Mouse (Mus musculus): ENCODE measurements at regions not wholly inside any gene's neighbourhood (a gene's known extent, or its start where the extent isn't known, plus 50 kb on each side); places are given as distances from the start of the nearest gene placed in this dataset.

DNA sequence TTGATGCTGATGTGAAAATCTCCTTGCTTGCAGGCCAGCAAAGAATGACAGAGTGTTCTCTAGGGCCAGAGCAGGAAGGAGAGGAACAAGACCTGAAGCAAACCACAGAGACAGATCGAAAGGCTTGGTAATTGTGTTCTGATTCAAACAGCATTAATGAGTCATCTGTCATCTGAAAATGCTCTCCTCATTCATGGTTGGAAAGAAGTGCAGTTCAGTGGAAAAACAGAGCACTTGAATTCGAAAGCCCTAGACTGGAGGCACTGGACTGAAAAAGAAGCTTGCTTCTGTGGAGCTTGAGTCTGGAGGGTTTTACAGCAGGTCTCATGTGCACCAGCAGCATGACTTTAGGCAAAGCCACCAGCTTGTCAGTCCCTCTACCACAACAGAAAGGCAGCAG, 374.3 kb upstream of the B430305J03Rik start:
- no peak for DNase-seq (ENCODE audit: low spot score)

DNA sequence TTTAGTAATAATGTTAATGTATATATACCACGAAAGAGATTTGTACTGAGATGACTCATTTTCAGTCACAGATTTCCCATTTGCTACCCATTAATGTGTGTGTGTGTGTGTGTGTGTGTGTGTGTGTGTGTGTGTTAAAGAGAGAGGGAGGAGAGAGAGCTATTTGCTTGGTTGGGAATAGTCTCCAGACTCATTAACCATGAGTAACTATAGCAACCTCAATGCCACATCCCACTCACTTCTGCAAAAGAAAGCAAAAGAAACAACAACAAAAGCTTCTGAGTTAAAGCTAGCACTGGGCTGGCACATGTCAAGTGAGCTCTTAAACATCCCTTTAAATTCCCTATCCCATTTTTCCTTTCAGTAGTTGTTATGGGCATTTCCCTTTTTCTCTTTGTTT, 372.8 kb upstream of the B430305J03Rik start:
- no peak for DNase-seq (ENCODE audit: low spot score)

GRCm38 (mm10) chr3:61716785-61717184, 351.0 kb upstream of the B430305J03Rik start:
- DNase-seq (ENCODE audit: low spot score), result no peak

- no peak for DNase-seq (ENCODE audit: low spot score)
Observed at GRCm38 (mm10) chr3:61687933-61688705, 322.4 kb upstream of the B430305J03Rik start.

- no peak for DNase-seq (ENCODE audit: low spot score)
Observed at GRCm38 (mm10) chr3:61670874-61671273, 305.1 kb upstream of the B430305J03Rik start.

GRCm38 (mm10) chr3:61656143-61656542, 290.4 kb upstream of the B430305J03Rik start:
- no peak for DNase-seq (ENCODE audit: low spot score)

GRCm38 (mm10) chr3:61628535-61628934, 262.8 kb upstream of the B430305J03Rik start:
- DNase-seq (ENCODE audit: low spot score), result no peak

DNA sequence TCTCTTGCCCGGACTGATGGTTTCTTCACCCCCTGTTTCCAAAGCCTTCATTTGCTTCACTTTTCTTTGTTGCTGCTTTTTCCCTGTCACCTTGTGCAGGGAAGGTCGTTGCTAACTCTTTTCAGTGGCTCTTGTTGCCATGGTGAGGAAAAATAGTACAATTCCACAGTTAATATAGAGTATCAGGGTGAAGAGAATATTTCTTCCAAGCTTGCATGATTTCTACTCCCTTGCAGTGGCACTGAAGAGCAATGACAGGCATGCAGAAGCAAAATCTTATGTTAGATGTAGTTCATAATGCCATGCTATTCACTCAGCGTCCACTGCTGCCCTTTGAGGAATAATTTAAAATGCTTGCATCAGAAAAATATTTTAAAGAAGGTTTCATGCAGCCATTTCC, 262.3 kb upstream of the B430305J03Rik start:
- no peak for DNase-seq (ENCODE audit: low spot score)

DNA sequence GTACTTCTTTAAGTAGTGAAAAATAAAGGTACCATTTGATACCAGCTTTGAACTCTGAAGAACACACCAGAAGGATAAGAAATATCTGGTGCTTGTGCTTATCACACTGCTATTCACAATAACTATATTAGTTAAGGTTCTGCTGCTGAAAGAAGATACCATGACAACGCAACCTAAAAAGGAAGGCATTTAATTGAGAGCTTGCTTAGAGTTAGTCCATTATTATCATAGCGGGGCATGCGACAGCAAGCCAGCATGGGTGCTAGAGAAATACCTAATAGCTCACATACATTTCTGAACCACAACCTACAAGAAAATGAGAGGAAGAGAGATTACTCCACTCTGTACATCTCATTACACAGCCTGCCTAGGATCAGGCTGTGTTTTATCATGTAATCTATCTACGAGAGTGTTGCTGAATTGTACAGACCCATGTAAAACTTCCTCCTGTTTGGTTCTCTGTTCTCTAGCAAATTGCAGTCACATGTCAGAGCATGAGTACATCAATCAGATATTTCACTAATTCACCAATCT, 258.3 kb upstream of the B430305J03Rik start:
- no peak for DNase-seq (ENCODE audit: low spot score)

DNA sequence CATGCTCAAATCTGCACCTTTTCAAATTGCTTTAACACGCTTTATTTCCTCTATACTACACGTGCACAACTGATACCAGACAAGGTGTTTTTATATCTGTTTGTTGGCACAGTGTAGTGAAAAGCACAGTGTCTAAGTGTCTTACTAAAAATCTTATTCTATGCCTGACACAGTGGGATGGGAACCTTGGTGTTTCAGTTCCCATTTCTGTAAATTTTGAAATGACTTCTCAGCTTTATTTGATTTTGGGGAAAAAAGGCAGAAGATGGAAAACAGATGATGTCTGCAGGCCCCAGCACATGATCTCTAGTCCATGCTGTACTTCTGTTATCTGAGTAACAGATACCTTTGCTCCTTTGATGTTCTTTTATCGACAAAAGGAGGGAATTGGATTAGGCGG, 239.7 kb upstream of the B430305J03Rik start:
- no peak for DNase-seq (ENCODE audit: low spot score)

DNA sequence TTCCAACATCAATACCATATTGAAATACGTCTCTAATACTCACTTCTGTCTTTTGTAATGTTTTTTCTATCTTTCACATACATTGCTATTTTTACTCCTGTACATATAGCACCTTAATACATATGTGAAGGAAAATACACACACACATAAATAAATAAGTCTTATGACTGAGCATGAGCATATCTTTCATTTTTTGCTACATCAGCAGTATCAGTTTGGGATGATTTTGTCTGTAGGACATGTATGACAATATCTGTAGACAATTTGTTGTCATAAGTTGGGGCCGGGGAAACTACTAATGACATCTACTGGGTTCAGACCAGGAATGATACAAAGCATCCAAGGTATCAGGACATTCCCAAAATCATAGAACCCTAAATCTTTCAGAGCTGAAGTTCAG, 237.1 kb upstream of the B430305J03Rik start:
- DNase-seq (ENCODE audit: low spot score), result no peak

DNA sequence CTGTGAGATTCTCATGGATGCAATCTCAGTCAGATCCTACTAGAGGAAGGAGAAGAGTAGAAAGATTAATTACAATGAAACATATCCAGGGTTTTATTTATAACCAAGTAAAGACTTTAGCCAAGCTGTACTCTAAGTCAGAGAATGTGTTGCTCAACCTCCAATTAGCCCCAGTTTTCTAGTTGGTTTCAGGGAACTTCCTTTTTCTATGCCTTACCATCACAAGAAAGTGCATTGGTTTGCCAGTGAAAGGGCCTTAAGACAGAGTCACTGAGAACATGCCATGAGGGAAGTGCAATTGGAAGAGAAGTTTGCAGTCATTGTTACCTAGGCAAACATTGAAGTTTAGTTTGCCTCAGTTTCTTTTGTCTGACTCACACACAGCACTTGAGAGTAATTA, 229.8 kb upstream of the B430305J03Rik start:
- DNase-seq (ENCODE audit: low spot score), result no peak

DNA sequence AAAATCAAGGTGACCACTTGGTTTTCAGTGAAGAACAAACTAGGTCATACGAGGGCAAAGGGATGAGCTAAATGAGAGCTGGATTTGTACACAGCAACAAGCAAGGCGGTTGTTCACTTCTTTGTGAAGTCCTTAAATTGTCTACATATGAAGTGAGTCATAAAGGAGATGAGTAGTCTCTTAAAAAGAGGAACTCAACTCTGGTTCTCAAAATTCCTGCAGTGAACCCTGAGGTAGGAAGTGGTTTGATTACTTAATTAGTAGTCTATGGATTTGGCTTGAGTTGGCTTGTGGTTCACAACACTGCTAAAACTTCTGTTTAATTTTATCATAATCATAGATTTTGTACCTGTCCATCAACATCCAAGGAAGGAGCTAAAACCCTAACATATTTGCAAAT, 226.6 kb upstream of the B430305J03Rik start:
- DNase-seq (ENCODE audit: low spot score), result no peak

DNA sequence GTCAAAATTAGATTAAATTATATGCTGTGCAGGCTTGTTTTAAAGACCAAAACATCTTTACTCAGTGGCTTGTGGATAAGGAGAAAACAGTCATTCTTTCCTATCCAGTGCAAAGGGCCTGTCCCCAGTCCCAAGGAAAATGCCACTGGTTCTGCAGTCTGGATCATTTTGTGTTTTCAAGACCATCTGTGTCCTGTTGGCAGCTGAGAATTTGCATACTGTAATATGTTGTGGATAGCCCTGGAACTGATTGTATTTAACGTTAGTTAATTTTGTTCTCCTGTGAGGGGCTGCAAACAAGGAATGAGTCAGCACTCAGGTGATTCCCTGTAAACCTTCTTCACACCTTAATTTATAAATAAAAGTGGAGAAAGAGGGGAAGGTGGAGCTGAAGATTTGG, 217.9 kb upstream of the B430305J03Rik start:
- no peak for DNase-seq (ENCODE audit: low spot score)

GRCm38 (mm10) chr3:61582927-61583326, 217.2 kb upstream of the B430305J03Rik start:
- DNase-seq (ENCODE audit: low spot score), result no peak

DNA sequence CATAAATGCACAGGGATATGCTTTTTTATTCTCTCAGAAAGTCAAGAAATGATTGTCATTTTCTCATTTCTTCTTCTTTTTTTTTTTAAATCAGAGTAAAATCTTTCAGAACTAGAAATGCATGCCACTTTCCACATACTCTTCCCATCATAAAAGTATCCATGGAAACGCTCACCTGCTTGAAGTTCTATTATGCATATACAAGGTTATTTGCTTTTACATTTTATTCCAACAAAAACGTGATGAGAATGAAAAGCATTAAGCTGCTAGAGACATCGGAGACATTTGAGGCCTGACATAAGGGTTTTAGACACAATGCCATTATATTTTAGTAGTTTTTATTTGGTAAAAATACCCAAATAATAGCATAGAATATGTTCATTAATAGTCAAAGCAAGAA, 214.5 kb upstream of the B430305J03Rik start:
- no peak for DNase-seq (ENCODE audit: low spot score)

DNA sequence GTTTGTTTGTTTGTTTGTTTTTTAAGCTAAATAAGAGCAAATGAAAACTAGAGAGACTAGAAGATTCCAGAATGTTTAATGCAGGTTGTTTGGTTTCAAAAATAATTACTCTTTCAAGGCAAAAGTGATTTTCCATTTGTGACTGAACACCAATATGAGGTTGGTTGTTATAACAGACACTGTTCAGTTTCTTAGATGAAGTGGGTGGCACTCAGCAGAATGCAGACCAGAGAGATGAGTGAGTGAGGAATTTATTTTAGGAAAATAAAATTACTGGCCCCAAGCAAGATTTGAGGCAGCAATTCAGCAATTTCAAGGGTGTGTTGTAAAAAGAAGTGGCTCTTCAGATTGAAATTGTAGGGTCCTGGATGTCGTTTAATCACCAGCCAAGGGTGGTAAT, 171.4 kb upstream of the B430305J03Rik start:
- no peak for DNase-seq (ENCODE audit: low spot score)

GRCm38 (mm10) chr3:61535751-61536150, 170.0 kb upstream of the B430305J03Rik start:
- no peak for DNase-seq (ENCODE audit: low spot score)

GRCm38 (mm10) chr3:61503178-61503577, 137.4 kb upstream of the B430305J03Rik start:
- DNase-seq (ENCODE audit: low spot score), result no peak

- DNase-seq (ENCODE audit: low spot score), result no peak
Observed at GRCm38 (mm10) chr3:61494835-61495234, 129.1 kb upstream of the B430305J03Rik start.

GRCm38 (mm10) chr3:61486808-61487389, 121.1 kb upstream of the B430305J03Rik start:
- DNase-seq (ENCODE audit: low spot score), result no peak

DNA sequence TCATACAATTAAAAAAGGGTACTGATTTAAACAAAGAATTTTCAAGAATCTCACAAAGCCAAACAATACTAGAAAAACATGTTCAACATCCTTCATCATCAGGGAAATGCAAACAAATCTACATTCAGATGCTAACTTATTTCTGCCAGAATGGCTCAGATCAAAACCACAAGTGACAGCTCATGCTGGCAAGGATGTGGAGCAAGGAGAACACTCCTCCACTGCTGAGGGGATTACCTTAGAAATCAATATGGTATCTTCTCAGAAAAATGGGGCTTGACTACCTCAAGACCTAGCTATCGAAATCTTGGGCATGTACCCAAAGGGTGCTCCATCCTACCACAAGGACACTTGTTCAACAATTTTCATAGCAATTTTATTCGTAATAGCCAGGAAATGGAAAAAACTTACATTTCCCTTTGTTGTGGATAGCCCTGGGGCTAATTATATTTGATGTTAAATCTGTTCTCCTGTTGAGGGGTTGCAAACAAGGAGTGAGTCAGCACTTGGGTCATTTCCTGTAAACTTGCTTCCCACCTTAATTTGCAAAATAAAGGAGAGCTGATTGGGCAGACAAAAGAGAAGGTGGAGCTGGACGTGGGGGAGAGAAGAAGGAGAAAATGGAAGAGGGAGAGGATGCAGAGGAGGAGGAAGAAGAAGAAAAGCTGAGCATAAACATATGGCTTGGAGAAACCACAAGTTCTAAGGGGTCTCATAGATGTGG, 113.3 kb upstream of the B430305J03Rik start:
- no peak for DNase-seq (ENCODE audit: low spot score)

GRCm38 (mm10) chr3:61475018-61475417, 109.3 kb upstream of the B430305J03Rik start:
- DNase-seq (ENCODE audit: low spot score), result no peak

All from testis, postnatal 10 days (tissue).